Mouse (Mus musculus) lung, embryonic 14.5 days (tissue): ENCODE measurements around the gene Mfap1a. TPM values are rescaled to one million over a fixed set of nuclear protein-coding genes. Genes with fewer than 3 reads are reported as not detected.
A peak's percentile ranks its signal among the peaks of the same experiment; 100 is the strongest.
"Not testable (repeated sequence)": the region's sequence is repeated elsewhere in the genome, so short reads cannot be mapped to it uniquely, and the experiment has no call there.

ENCODE experiments used
- ATAC-seq: fragments of 200-750 bp; cut with Nextera tagmentation; 2 replicates; pipeline ENCODE4 v1.8.0; 2017; ENCODE audit warnings: mild to moderate bottlenecking, moderate TSS enrichment, moderate library complexity; ENCODE audit not compliant: insufficient read depth
- DNase-seq: peaks from one replicate; pipeline ENCODE4 v3.0.0-alpha.2; 2015
- H3K27ac ChIP-seq: fragments of 300-500 bp; sonication (generic); 2 replicates; pipeline ENCODE4 v1.5.1; 2014; ENCODE audit warnings: low read depth, mild to moderate bottlenecking, moderate library complexity
- H3K27me3 ChIP-seq: fragments of 300-500 bp; sonication (generic); 2 replicates; pipeline ENCODE4 v1.6.1; 2014; ENCODE audit warnings: low read length, control low read depth; ENCODE audit not compliant: insufficient read depth
- H3K36me3 ChIP-seq: fragments of 300-500 bp; sonication (generic); 2 replicates; pipeline ENCODE4 v1.6.1; 2014; ENCODE audit warnings: control low read depth; ENCODE audit not compliant: insufficient read depth
- H3K4me1 ChIP-seq: fragments of 300-500 bp; sonication (generic); 2 replicates; pipeline ENCODE4 v1.6.1; 2014; ENCODE audit warnings: antibody characterized with exemption, control low read depth; ENCODE audit not compliant: insufficient read depth
- H3K4me2 ChIP-seq: fragments of 300-500 bp; sonication (generic); 2 replicates; pipeline ENCODE4 v1.6.1; 2014; ENCODE audit warnings: mild to moderate bottlenecking
- H3K4me3 ChIP-seq: fragments of 300-500 bp; sonication (generic); 2 replicates; pipeline ENCODE4 v1.5.1; 2014; ENCODE audit warnings: low read depth, low read length
- H3K9ac ChIP-seq: fragments of 300-500 bp; sonication (generic); 2 replicates; pipeline ENCODE4 v1.6.1; 2014
- H3K9me3 ChIP-seq: fragments of 300-500 bp; sonication (generic); 2 replicates; pipeline ENCODE4 v1.6.1; 2016; ENCODE audit warnings: low read depth, low read length, control low read depth
- CTCF ChIP-seq: IDR thresholded peaks from 2 replicates; pipeline ENCODE4 v1.5.1; 2016; ENCODE audit warnings: antibody characterized with exemption, low read depth
- WGBS: fragments of 180-500 bp; shearing (Covaris S2); extraction: QIAGEN DNeasy Blood & Tissue Kit; methylation state at CpG from one replicate; pipeline ENCODE4 v1.1.7; 2014; 5-methylcytosine and 5-hydroxymethylcytosine counted together
- polyA plus RNA-seq: library from polyadenylated mRNA; unstranded; fragments of >200 nt; fragmentation: Nextera tagmentation; extraction: Ambion mirVana; gene quantifications from 2 replicates; pipeline ENCODE4 v1.2.1, GENCODE M21; 2014

Mfap1a gene
- polyA plus RNA-seq: 24.7 and 25.6 TPM in 2 replicates

DNA sequence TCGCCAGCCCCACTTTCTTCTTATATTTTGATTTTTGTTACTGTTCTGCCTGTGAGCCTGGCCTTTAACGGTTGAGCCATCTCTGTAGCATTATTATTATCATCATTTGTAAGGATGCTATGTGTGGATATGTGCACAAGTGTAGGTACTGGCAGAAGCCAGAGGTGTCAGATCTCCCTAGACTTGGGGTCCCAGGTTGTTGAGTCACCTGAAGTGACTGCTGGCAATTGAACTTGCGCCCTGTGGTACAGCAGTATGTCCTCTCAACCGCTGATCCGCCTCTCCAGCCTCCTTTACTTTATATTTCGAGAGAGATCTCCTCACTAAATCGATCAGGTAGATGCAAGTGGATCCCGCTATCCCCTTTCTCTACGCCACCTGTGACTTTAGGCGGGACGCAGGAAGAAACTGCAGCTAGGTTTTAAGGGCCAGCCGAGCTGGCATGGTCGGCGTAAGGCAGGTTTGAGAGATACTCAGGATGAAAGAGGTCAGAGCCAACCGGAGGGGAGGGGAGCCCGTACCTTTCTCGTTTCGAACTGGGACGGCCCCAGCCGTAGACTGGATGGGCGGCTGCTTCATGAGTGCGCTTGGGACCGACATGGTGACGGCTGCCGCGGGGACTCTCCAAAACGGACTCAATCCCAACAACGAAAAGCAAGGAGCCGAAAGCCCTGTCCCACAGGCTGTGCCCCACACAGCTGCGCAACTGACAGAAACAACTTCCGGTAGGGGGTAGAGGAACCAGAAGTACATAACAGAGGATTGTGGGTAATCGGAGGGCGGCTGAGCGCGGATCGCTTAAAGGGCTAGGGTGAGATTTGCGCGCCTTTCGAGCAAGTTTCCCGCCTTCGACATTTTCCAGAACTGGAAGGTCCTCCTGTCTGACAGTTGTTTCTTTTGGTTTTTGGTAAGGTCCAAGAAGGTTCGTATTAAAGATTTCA lies at the start of gene Mfap1a, which contains the start of gene Wdr76:
TSS of gene Mfap1a (minus strand) at position 724 of the 941 bp plus-strand sequence.
TSS of gene Wdr76 (plus strand) at position 782 of the 941 bp plus-strand sequence.
- Histone ChIP-seq H3K4me2 (peak within 1 kb of the TSS; percentile 58), H3K4me3 (peak within 1 kb of the TSS; percentile 55), H3K27ac (0 out of 2 replicates have a peak within 1 kb of the TSS, but pooled peaks have one; percentile 40), H3K9ac (peak within 1 kb of the TSS; percentile 55)
- not testable (repeated sequence) for H3K27me3 ChIP-seq, H3K9me3 ChIP-seq, H3K36me3 ChIP-seq, H3K4me1 ChIP-seq
- peak; percentile 90 for ATAC-seq
- peak; percentile 96 for DNase-seq
- TF ChIP-seq CTCF: peak; percentile 24; the same call in 1 of the 2 replicates
- 4% methylated on average over 39 of the region's 42 CpGs for WGBS

DNA sequence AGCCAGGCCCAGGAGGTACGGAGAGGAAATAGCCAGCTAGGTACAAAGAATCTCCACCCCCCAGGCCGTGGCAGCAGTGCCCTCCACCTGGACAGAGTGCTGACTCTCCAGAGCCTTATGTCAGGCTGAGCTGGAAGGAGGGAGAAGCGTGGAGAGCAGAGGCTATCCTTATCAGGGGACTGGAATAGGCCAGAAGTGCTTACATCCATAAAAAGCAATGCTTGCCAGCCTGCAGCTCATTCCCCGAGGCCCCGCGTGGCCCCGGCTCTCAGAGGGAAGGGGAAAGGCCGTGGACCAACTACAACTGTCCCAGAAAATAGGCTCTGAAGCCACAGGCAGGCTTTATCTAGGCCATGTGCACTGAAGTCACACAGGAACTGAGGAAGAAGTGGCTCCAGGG lies 44.8 kb upstream of the Mfap1a start:
- WGBS: 67% methylated on average over 8 of the region's 8 CpGs
- Histone ChIP-seq H3K9me3 (no peaks in the 10 kb centered on the region), H3K27me3 (no peaks in the 10 kb centered on the region), H3K36me3 (peaks cover 11% of the 10 kb centered on the region; the same call in 1 of the 2 replicates), H3K27ac (no peak overlapping the region), H3K4me1 (no peaks in the 10 kb centered on the region), H3K4me2 (no peak overlapping the region), H3K4me3 (no peak overlapping the region), H3K9ac (no peak overlapping the region)
- no peak for DNase-seq
- no peak for TF ChIP-seq CTCF
- ATAC-seq: no peak

GRCm38 (mm10) chr2:121549630-121550029 lies 43.2 kb upstream of the Mfap1a start:
- Histone ChIP-seq H3K4me1 (no peaks in the 10 kb centered on the region), H3K27me3 (no peaks in the 10 kb centered on the region), H3K9me3 (no peaks in the 10 kb centered on the region), H3K4me2 (no peak overlapping the region), H3K27ac (no peak overlapping the region), H3K9ac (no peak overlapping the region), H3K4me3 (no peak overlapping the region), H3K36me3 (peaks cover 15% of the 10 kb centered on the region)
- no peak for TF ChIP-seq CTCF
- DNase-seq (no peak), ATAC-seq (no peak)
- WGBS: 90% methylated on average over 6 of the region's 6 CpGs

- 88% methylated on average over 3 of the region's 3 CpGs for WGBS
- Histone ChIP-seq H3K9ac (no peak overlapping the region), H3K4me2 (no peak overlapping the region), H3K4me1 (no peaks in the 10 kb centered on the region), H3K9me3 (no peaks in the 10 kb centered on the region), H3K27ac (no peak overlapping the region), H3K4me3 (no peak overlapping the region), H3K27me3 (no peaks in the 10 kb centered on the region), H3K36me3 (peaks cover 51% of the 10 kb centered on the region)
- no peak for ATAC-seq
- peak; percentile 28; the same call in 1 of the 2 replicates for TF ChIP-seq CTCF
- DNase-seq: peak; percentile 7
Observed at GRCm38 (mm10) chr2:121544829-121545228, 38.4 kb upstream of the Mfap1a start.

GRCm38 (mm10) chr2:121525056-121525455 lies 18.6 kb upstream of the Mfap1a start:
- Histone ChIP-seq H3K27ac (no peak overlapping the region), H3K4me3 (no peak overlapping the region), H3K4me2 (no peak overlapping the region), H3K4me1 (no peaks in the 10 kb centered on the region), H3K9me3 (no peaks in the 10 kb centered on the region), H3K27me3 (no peaks in the 10 kb centered on the region), H3K36me3 (peaks cover 47% of the 10 kb centered on the region), H3K9ac (no peak overlapping the region)
- no peak for TF ChIP-seq CTCF
- WGBS: 87% methylated on average over 2 of the region's 2 CpGs
- DNase-seq (no peak), ATAC-seq (no peak)

DNA sequence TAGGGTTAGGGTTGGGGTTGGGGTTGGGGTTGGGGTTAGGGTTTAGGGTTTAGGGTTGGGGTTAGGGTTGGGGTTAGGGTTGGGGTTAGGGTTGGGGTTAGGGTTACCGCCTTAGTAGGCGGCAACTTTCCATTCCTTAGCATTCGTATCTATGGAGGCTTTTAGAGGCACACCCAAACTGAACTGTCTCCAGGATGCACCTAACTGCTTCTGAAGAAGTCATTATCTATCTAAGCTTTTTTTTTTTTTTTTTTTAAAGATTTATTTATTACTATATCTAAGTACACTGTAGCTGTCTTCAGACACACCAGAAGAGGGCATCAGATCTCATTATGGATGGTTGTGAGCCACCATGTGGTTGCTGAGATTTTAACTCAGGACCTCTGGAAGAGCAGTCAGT lies 16.4 kb upstream of the Mfap1a start:
- not testable (repeated sequence) for H3K4me2 ChIP-seq, H3K27ac ChIP-seq, H3K9ac ChIP-seq, H3K9me3 ChIP-seq, H3K4me3 ChIP-seq, ATAC-seq, H3K4me1 ChIP-seq, H3K27me3 ChIP-seq, DNase-seq
- peaks cover 50% of the 10 kb centered on the region for H3K36me3 ChIP-seq
- WGBS: 97% methylated on average over 3 of the region's 3 CpGs

DNA sequence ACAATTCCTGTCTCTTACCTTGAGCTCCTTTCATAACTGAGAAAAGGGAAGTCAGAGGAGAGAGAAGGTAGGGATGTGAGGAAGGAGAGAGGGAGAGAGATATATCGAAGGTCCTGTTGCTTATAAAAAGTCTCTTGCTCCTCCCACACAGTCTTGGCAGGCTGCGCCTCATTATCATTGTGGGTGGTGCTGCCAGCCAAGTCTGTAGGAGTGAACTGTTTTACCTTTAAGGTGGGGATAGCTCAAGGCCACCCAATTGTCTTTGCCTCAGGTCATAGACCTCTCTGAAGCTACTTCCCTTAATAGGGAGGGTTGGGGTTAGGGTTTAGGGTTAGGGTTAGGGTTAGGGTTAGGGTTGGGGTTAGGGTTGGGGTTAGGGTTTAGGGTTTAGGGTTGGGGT lies 15.5 kb upstream of the Mfap1a start:
- Histone ChIP-seq H3K36me3 (peaks cover 53% of the 10 kb centered on the region), H3K4me3 (no peak overlapping the region), H3K9me3 (no peaks in the 10 kb centered on the region), H3K27ac (no peak overlapping the region), H3K27me3 (no peaks in the 10 kb centered on the region), H3K4me2 (no peak overlapping the region), H3K4me1 (no peaks in the 10 kb centered on the region), H3K9ac (no peak overlapping the region)
- DNase-seq (no peak), ATAC-seq (no peak)
- 86% methylated on average over 2 of the region's 2 CpGs for WGBS
- TF ChIP-seq CTCF: no peak

GRCm38 (mm10) chr2:121518711-121519110 lies 12.2 kb upstream of the Mfap1a start:
- H3K9me3 ChIP-seq, H3K27ac ChIP-seq, ATAC-seq, H3K4me3 ChIP-seq, H3K9ac ChIP-seq, DNase-seq, H3K4me2 ChIP-seq, H3K27me3 ChIP-seq, H3K4me1 ChIP-seq: not testable (repeated sequence)
- WGBS: 85% methylated on average over 4 of the region's 4 CpGs
- peaks cover 52% of the 10 kb centered on the region for H3K36me3 ChIP-seq
